Mouse (Mus musculus) heart, adult 2 months (tissue): ENCODE measurements around the gene Ins2. TPM values are rescaled to one million over a fixed set of nuclear protein-coding genes. Genes with fewer than 3 reads are reported as not detected.

Source experiments
- DNase-seq, 2 experiments: peaks; one replicate each; pipeline ENCODE4 v3.0.0; 2021
- H3K27ac ChIP-seq: fragments of 200-600 bp; 2 replicates; pipeline ENCODE4 v1.8.1; 2022
- H3K27me3 ChIP-seq: fragments of 200-500 bp; 2 replicates; pipeline ENCODE4 v1.6.1; 2012; ENCODE audit warnings: mild to moderate bottlenecking, low read length, inconsistent platforms, mixed read lengths; ENCODE audit not compliant: control insufficient read depth, insufficient read depth
- H3K36me3 ChIP-seq: fragments of 200-500 bp; 2 replicates; pipeline ENCODE4 v1.6.1; 2012; ENCODE audit warnings: low read length, inconsistent platforms; ENCODE audit not compliant: control insufficient read depth, insufficient read depth
- H3K4me1 ChIP-seq: fragments of 200-500 bp; 2 replicates; pipeline ENCODE4 v1.6.1; 2011; ENCODE audit warnings: low read length; ENCODE audit not compliant: control insufficient read depth, insufficient read depth
- H3K4me3 ChIP-seq: fragments of 200-600 bp; 2 replicates; pipeline ENCODE4 v1.8.1; 2022
- H3K79me2 ChIP-seq: fragments of 200-500 bp; replicated peaks from 2 replicates; pipeline ENCODE4 v1.6.1; 2012; ENCODE audit warnings: mild to moderate bottlenecking, inconsistent platforms, low read length, moderate library complexity, mixed read lengths; ENCODE audit not compliant: control insufficient read depth, insufficient read depth
- H3K9ac ChIP-seq: fragments of 200-500 bp; 2 replicates; pipeline ENCODE4 v1.6.1; 2012; ENCODE audit warnings: low read depth, mild to moderate bottlenecking, control low read depth, inconsistent platforms, low read length, mixed read lengths
- CTCF ChIP-seq: fragments of 200-600 bp; IDR thresholded peaks from 2 replicates; pipeline ENCODE4 v1.8.1; 2022; ENCODE audit warnings: antibody characterized with exemption, mild to moderate bottlenecking, moderate library complexity
- EP300 ChIP-seq: fragments of 200-500 bp; IDR thresholded peaks from 2 replicates; pipeline ENCODE4 v1.6.1; 2011; ENCODE audit warnings: low read depth, low read length, control low read depth; ENCODE audit not compliant: insufficient read depth
- POLR2A ChIP-seq: fragments of 200-500 bp; IDR thresholded peaks from 2 replicates; pipeline ENCODE4 v1.6.1; 2011; ENCODE audit warnings: mild to moderate bottlenecking, low read depth, low read length, control low read depth; ENCODE audit not compliant: insufficient read depth
- WGBS: fragments of 180-500 bp; shearing (Covaris S2); methylation state at CpG from one replicate; pipeline ENCODE4 v1.1.7; 2018; 5-methylcytosine and 5-hydroxymethylcytosine counted together
- intact Hi-C: fragments of 180-260 bp; cut with DNase I; formaldehyde crosslinking; loops from one replicate; pipeline ENCODE4 v1.15.1; 2025
- polyA plus RNA-seq: library from polyadenylated mRNA; depleted of rRNA; stranded (reverse); fragments of >200 nt; gene quantifications from 2 replicates; pipeline ENCODE4 v1.2.3, GENCODE M21; 2012
- total RNA-seq, 2 experiments: library from RNA; stranded (reverse); gene quantifications; 2 replicates each; pipeline ENCODE4 v1.2.3; 2021

Ins2 gene
- total and polyA plus RNA-seq, 3 experiments: not detected

DNA sequence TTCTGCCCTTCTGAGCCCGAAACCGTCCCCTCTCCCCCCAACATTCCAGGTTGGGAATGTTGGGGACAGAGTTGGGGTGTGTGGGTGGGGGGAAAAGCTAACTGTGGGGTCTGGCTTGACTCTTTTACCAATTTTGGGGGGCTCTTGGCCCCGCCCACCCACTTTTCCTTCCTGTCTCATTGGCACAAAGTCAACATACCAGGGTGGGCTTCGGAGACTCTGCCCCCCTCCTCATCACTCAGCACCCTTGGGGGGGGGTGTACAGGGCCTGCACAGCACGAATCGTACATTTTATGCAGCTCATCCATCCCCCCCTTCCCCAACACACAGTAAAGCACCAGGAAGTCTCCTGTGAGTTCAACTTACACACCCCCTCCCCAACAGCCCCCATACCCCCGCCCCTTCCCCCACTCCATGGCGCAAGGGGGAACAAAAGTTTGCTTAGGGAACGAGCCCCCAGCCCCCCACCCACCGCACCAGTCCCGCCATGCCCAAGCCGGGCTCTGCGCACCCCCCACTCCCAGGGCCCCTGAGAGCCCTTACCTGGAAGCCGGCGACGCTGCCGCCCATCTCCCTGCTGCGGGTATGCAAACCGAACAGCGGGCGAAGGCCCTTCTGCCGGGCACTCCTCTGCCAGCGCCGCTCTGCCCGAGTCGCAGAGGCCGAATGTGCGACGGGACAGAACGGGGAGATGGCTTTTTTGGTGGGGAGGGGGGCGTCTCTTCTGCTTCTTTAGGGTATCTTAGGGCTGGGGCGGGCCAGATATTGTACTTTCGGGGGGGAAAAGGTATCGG is 85.2 kb downstream of the Ins2 start:
- Histone ChIP-seq H3K4me1 (peaks cover 2% of the 10 kb centered on the region), H3K4me3 (peak overlapping the region; percentile 38), H3K79me2 (no peaks in the 10 kb centered on the region), H3K27ac (no peak overlapping the region), H3K9ac (peak overlapping the region; percentile 65), H3K27me3 (peaks cover 27% of the 10 kb centered on the region), H3K36me3 (no peaks in the 10 kb centered on the region)
- peak in 1 of 2 experiments; percentile 17 for DNase-seq
- TF ChIP-seq EP300 (no peak), CTCF (no peak), POLR2A (no peak)
- intact Hi-C loops: no loop called here
- WGBS: 5% methylated on average over 33 of the region's 34 CpGs

DNA sequence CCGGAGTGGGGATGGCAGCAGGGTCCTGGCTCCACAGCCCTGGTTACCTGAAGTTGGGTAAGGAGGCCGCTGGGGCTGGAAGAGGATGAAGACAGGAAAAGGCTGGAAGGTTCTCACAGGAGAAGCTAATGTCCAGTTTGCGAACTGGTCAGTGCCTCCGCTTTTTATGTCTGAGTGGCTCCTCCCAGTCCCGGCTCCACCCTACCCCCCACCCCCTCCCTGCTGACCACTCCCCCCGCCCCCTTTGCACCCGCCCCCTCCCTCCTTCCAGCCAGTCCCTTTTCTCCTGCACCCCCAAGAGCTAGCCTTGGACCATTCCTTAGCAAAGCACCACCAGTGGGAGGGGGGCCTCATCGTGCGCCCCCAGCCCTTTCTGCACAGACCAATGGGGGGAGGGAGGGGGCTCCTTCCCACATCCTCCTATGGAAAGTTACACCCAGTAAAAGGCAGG is 85.8 kb downstream of the Ins2 start:
- no peak for TF ChIP-seq EP300
- no peak for TF ChIP-seq CTCF
- TF ChIP-seq POLR2A: no peak
- Histone ChIP-seq H3K79me2 (no peaks in the 10 kb centered on the region), H3K4me1 (peaks cover 2% of the 10 kb centered on the region), H3K27ac (no peak overlapping the region), H3K9ac (no peak overlapping the region), H3K4me3 (no peak overlapping the region), H3K36me3 (no peaks in the 10 kb centered on the region), H3K27me3 (peaks cover 27% of the 10 kb centered on the region)
- DNase-seq: peak in 1 of 2 experiments; percentile 21
- WGBS: 25% methylated on average over 9 of the region's 9 CpGs
- intact Hi-C loops: no loop called here

GRCm38 (mm10) chr7:142656055-142656454 is 87.1 kb downstream of the Ins2 start:
- Histone ChIP-seq H3K27me3 (peaks cover 26% of the 10 kb centered on the region), H3K36me3 (no peaks in the 10 kb centered on the region), H3K79me2 (no peaks in the 10 kb centered on the region), H3K4me3 (no peak overlapping the region), H3K27ac (no peak overlapping the region), H3K4me1 (peaks cover 2% of the 10 kb centered on the region), H3K9ac (no peak overlapping the region)
- peak in 1 of 2 experiments; percentile 16 for DNase-seq
- 62% methylated on average over 4 of the region's 4 CpGs for WGBS
- TF ChIP-seq CTCF: no peak
- no peak for TF ChIP-seq POLR2A
- TF ChIP-seq EP300: no peak
- intact Hi-C loops: no loop called here

- H3K4me1 ChIP-seq: peaks cover 2% of the 10 kb centered on the region
- intact Hi-C loops: no loop called here
- H3K79me2 ChIP-seq: no peaks in the 10 kb centered on the region
- no peaks in the 10 kb centered on the region for H3K36me3 ChIP-seq
- H3K4me3 ChIP-seq: no peak overlapping the region
- no peak overlapping the region for H3K27ac ChIP-seq
- DNase-seq: peak in 1 of 2 experiments; percentile 4
- TF ChIP-seq POLR2A: no peak
- TF ChIP-seq CTCF: no peak
- TF ChIP-seq EP300: no peak
- H3K9ac ChIP-seq: no peak overlapping the region
- WGBS: 43% methylated on average over 11 of the region's 11 CpGs
- H3K27me3 ChIP-seq: peaks cover 22% of the 10 kb centered on the region
Observed at GRCm38 (mm10) chr7:142655633-142656032, 87.5 kb downstream of the Ins2 start.

- TF ChIP-seq EP300: no peak
- TF ChIP-seq POLR2A: no peak
- TF ChIP-seq CTCF: no peak
- 41% methylated on average over 18 of the region's 18 CpGs for WGBS
- no peaks in the 10 kb centered on the region for H3K79me2 ChIP-seq
- H3K27me3 ChIP-seq: peaks cover 11% of the 10 kb centered on the region
- no peaks in the 10 kb centered on the region for H3K4me1 ChIP-seq
- H3K27ac ChIP-seq: no peak overlapping the region
- intact Hi-C loops: no loop called here
- no peak overlapping the region for H3K4me3 ChIP-seq
- DNase-seq: peak in 1 of 2 experiments; percentile 12
- H3K36me3 ChIP-seq: no peaks in the 10 kb centered on the region
- H3K9ac ChIP-seq: no peak overlapping the region
Observed at GRCm38 (mm10) chr7:142653726-142654125, 89.5 kb downstream of the Ins2 start.

GRCm38 (mm10) chr7:142646676-142647075 is 96.5 kb downstream of the Ins2 start:
- intact Hi-C loops: no loop called here
- no peak overlapping the region for H3K27ac ChIP-seq
- WGBS: 82% methylated on average over 6 of the region's 6 CpGs

More at GRCm38 (mm10) chr7:142646676-142647075, 96.5 kb downstream of the Ins2 start:
- Histone ChIP-seq H3K9ac (no peak overlapping the region), H3K27me3 (no peaks in the 10 kb centered on the region), H3K4me1 (no peaks in the 10 kb centered on the region), H3K4me3 (no peak overlapping the region), H3K79me2 (no peaks in the 10 kb centered on the region), H3K36me3 (no peaks in the 10 kb centered on the region)
- no peak for DNase-seq
- TF ChIP-seq EP300 (no peak), CTCF (no peak), POLR2A (no peak)
